Mouse (Mus musculus) heart, adult 2 months (tissue): Measurements from ENCODE around the gene Rabepk.
"Not testable (repeated sequence)": the region's sequence is repeated elsewhere in the genome, so short reads cannot be mapped to it uniquely, and the experiment has no call there.

Source experiments
- CTCF ChIP-seq: fragments of 200-600 bp; IDR thresholded peaks from 2 replicates; pipeline ENCODE4 v1.8.1; 2022; ENCODE audit warnings: antibody characterized with exemption, mild to moderate bottlenecking, moderate library complexity
- EP300 ChIP-seq: fragments of 200-500 bp; IDR thresholded peaks from 2 replicates; pipeline ENCODE4 v1.6.1; 2011; ENCODE audit warnings: low read depth, low read length, control low read depth; ENCODE audit not compliant: insufficient read depth
- POLR2A ChIP-seq: fragments of 200-500 bp; IDR thresholded peaks from 2 replicates; pipeline ENCODE4 v1.6.1; 2011; ENCODE audit warnings: mild to moderate bottlenecking, low read depth, low read length, control low read depth; ENCODE audit not compliant: insufficient read depth

DNA sequence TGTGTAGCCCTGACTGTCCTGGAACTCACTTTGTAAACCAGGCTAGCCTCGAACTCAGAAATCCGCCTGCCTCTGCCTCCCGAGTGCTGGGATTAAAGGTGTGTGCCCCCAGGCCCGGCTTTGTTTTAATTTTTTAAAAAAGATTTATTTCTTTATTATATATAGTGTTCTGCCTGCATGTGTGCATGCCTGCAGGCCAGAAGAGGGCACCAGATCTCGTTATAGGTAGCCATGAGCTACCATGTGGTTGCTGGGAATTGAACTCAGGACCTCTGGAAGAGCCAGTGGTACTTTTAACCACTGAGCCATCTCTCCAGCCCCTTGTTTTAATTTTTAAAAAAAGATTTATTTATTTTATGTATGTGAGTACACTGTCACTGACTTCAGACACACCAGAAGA lies 40.4 kb upstream of the Rabepk start:
- peak; percentile 52 for TF ChIP-seq CTCF
- TF ChIP-seq EP300, POLR2A: not testable (repeated sequence)
